Mouse (Mus musculus): ENCODE measurements around the gene Trpc4. TPM values are rescaled to one million over a fixed set of nuclear protein-coding genes. Genes with fewer than 3 reads are reported as not detected.

Trpc4 gene
- polyA plus RNA-seq, 1 experiment from 2014 or later = 0.07 TPM

DNA sequence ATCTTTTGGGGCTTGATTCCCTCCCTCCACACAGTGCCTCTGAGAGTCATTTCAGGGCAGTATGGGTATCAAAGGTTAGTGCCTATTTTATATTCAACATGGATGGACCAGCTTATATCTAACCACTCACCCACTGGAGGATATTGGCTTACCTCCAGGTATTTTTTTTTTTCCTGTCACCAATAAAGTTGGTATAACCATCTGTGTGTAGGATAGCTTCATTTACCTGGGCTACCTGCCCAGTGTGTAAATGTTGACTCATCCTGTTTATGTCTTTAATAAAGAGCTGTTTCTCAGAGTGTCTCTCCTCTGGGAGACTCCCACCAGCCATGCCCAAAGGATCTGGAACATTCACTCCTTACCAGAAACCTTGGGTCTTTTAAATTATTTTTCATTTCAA is 14.9 kb downstream of the Trpc4 start:
- no peak overlapping the region for H3K9ac ChIP-seq (replicated peaks; ENCODE audit: low read depth)
- no peak overlapping the region for H3K4me3 ChIP-seq (ENCODE audit: low read depth, low read length)
- DNase-seq (ENCODE audit: low spot score) = no peak
- H3K27ac ChIP-seq (ENCODE audit: low read length) = no peak overlapping the region
- no peak for ATAC-seq
- H3K36me3 ChIP-seq (ENCODE audit: insufficient read depth, low read length) = no peaks in the 10 kb centered on the region
- no peaks in the 10 kb centered on the region for H3K4me1 ChIP-seq (ENCODE audit: insufficient read depth, low read depth, low read length)
- TF ChIP-seq CTCF (IDR thresholded peaks at IDR 0.05) = no peak
- no peak for TF ChIP-seq EP300 (IDR thresholded peaks at IDR 0.05)
- no peak overlapping the region for H3K4me2 ChIP-seq (replicated peaks; ENCODE audit: low read depth, low read length)
- no peaks in the 10 kb centered on the region for H3K9me3 ChIP-seq (ENCODE audit: low read length)
- H3K27me3 ChIP-seq (replicated peaks; ENCODE audit: insufficient read depth, low read length) = no peaks in the 10 kb centered on the region

GRCm38 (mm10) chr3:54177296-54177695 is 21.5 kb downstream of the Trpc4 start:
- H3K36me3 ChIP-seq (ENCODE audit: insufficient read depth, low read length) = no peaks in the 10 kb centered on the region
- no peaks in the 10 kb centered on the region for H3K27me3 ChIP-seq (replicated peaks; ENCODE audit: insufficient read depth, low read length)
- H3K27ac ChIP-seq (ENCODE audit: low read length) = no peak overlapping the region
- H3K4me3 ChIP-seq (ENCODE audit: low read depth, low read length) = no peak overlapping the region
- 63% methylated on average over 1 of the region's 1 CpGs for WGBS
- H3K4me1 ChIP-seq (ENCODE audit: insufficient read depth, low read depth, low read length) = no peaks in the 10 kb centered on the region
- H3K9ac ChIP-seq (replicated peaks; ENCODE audit: low read depth) = no peak overlapping the region
- ATAC-seq (no peak), DNase-seq (ENCODE audit: low spot score) (no peak)
- TF ChIP-seq CTCF (IDR thresholded peaks at IDR 0.05) (no peak), EP300 (IDR thresholded peaks at IDR 0.05) (no peak)
- H3K9me3 ChIP-seq (ENCODE audit: low read length) = no peaks in the 10 kb centered on the region
- no peak overlapping the region for H3K4me2 ChIP-seq (replicated peaks; ENCODE audit: low read depth, low read length)

DNA sequence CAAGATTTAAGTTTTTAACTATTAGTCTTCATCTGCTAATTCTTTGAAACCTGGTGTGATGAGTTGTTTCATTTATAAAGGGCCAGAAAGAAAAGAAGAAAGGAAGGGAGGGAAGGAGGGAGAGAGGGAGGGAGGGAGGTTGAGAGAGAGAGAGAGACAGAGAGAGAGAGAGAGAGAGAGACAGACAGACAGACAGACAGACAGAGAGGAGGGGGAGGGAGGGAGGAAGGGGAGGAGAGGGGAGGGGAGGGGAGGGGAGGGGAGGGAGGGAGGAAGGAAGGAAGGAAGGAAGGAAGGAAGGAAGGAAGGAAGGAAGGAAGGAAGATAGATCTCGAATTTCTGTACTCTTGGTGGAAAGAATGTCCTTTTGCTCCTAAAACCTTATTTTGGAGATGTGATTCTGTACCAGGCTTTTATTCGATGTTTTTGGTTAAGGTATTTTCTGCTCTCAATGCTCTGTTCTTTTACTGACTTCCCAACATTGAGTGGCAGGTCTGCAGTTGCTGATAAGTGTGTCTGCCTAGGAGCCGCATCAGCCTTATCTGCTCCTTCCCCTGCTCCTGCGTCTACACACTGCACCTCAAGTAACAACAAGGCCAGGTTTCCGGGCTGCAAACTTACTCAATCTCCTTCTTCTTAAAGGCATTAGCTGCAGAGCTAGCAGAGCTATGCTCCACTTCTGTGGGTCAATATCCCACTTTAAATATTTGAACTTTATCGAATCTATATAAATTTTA is 35.3 kb downstream of the Trpc4 start:
- DNase-seq (ENCODE audit: low spot score) = no peak
- Histone ChIP-seq H3K9me3 (ENCODE audit: low read length) (no peaks in the 10 kb centered on the region), H3K4me3 (ENCODE audit: low read depth, low read length) (no peak overlapping the region), H3K9ac (replicated peaks; ENCODE audit: low read depth) (no peak overlapping the region), H3K4me1 (ENCODE audit: insufficient read depth, low read depth, low read length) (no peaks in the 10 kb centered on the region), H3K27me3 (replicated peaks; ENCODE audit: insufficient read depth, low read length) (no peaks in the 10 kb centered on the region), H3K27ac (ENCODE audit: low read length) (no peak overlapping the region), H3K4me2 (replicated peaks; ENCODE audit: low read depth, low read length) (no peak overlapping the region), H3K36me3 (ENCODE audit: insufficient read depth, low read length) (no peaks in the 10 kb centered on the region)
- no peak for TF ChIP-seq EP300 (IDR thresholded peaks at IDR 0.05)
- no peak for TF ChIP-seq CTCF (IDR thresholded peaks at IDR 0.05)
- WGBS = 51% methylated on average over 6 of the region's 6 CpGs
- ATAC-seq = no peak

DNA sequence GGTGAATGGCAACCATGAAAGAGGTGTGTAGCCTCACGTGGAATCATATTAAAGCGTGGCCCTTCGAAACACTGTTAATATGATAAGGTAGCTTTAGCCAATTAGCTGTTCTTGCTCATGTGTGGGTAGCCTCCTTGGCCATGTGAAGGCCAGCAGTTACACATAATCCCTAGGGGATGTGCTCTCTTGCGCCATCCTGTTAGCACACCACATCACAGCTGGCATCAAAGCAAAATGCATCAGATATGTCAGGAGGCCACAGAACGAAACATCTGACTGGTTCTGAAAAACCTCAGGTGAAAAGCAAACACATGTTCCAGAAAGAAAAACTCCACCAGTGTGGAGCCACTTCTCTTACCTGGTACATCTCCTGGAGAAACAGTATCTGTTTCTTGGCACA is 45.4 kb downstream of the Trpc4 start:
- Histone ChIP-seq H3K27ac (ENCODE audit: low read length) (no peak overlapping the region), H3K4me2 (replicated peaks; ENCODE audit: low read depth, low read length) (no peak overlapping the region), H3K9ac (replicated peaks; ENCODE audit: low read depth) (no peak overlapping the region), H3K27me3 (replicated peaks; ENCODE audit: insufficient read depth, low read length) (no peaks in the 10 kb centered on the region), H3K36me3 (ENCODE audit: insufficient read depth, low read length) (no peaks in the 10 kb centered on the region), H3K9me3 (ENCODE audit: low read length) (no peaks in the 10 kb centered on the region), H3K4me3 (ENCODE audit: low read depth, low read length) (no peak overlapping the region), H3K4me1 (ENCODE audit: insufficient read depth, low read depth, low read length) (no peaks in the 10 kb centered on the region)
- no peak for ATAC-seq
- DNase-seq (ENCODE audit: low spot score) = no peak
- 84% methylated on average over 5 of the region's 5 CpGs for WGBS
- TF ChIP-seq EP300 (IDR thresholded peaks at IDR 0.05) (no peak), CTCF (IDR thresholded peaks at IDR 0.05) (no peak)

- ATAC-seq (no peak), DNase-seq (ENCODE audit: low spot score) (no peak)
- Histone ChIP-seq H3K27ac (ENCODE audit: low read length) (no peak overlapping the region), H3K9ac (replicated peaks; ENCODE audit: low read depth) (no peak overlapping the region), H3K27me3 (replicated peaks; ENCODE audit: insufficient read depth, low read length) (no peaks in the 10 kb centered on the region), H3K4me1 (ENCODE audit: insufficient read depth, low read depth, low read length) (no peaks in the 10 kb centered on the region), H3K9me3 (ENCODE audit: low read length) (no peaks in the 10 kb centered on the region), H3K4me3 (ENCODE audit: low read depth, low read length) (no peak overlapping the region), H3K4me2 (replicated peaks; ENCODE audit: low read depth, low read length) (no peak overlapping the region), H3K36me3 (ENCODE audit: insufficient read depth, low read length) (no peaks in the 10 kb centered on the region)
- TF ChIP-seq CTCF (IDR thresholded peaks at IDR 0.05) = no peak
- no peak for TF ChIP-seq EP300 (IDR thresholded peaks at IDR 0.05)
- 52% methylated on average over 5 of the region's 5 CpGs for WGBS
Observed at GRCm38 (mm10) chr3:54204386-54204785, 48.6 kb downstream of the Trpc4 start.

GRCm38 (mm10) chr3:54210112-54210511 is 54.3 kb downstream of the Trpc4 start:
- H3K27me3 ChIP-seq (replicated peaks; ENCODE audit: insufficient read depth, low read length) = no peaks in the 10 kb centered on the region
- no peaks in the 10 kb centered on the region for H3K36me3 ChIP-seq (ENCODE audit: insufficient read depth, low read length)
- TF ChIP-seq CTCF (IDR thresholded peaks at IDR 0.05) (no peak), EP300 (IDR thresholded peaks at IDR 0.05) (no peak)
- no peak for DNase-seq (ENCODE audit: low spot score)
- no peak overlapping the region for H3K27ac ChIP-seq (ENCODE audit: low read length)
- H3K4me3 ChIP-seq (ENCODE audit: low read depth, low read length) = no peak overlapping the region
- WGBS = 51% methylated on average over 3 of the region's 3 CpGs
- H3K9ac ChIP-seq (replicated peaks; ENCODE audit: low read depth) = no peak overlapping the region
- no peaks in the 10 kb centered on the region for H3K4me1 ChIP-seq (ENCODE audit: insufficient read depth, low read depth, low read length)
- ATAC-seq = no peak
- H3K9me3 ChIP-seq (ENCODE audit: low read length) = no peaks in the 10 kb centered on the region
- no peak overlapping the region for H3K4me2 ChIP-seq (replicated peaks; ENCODE audit: low read depth, low read length)

DNA sequence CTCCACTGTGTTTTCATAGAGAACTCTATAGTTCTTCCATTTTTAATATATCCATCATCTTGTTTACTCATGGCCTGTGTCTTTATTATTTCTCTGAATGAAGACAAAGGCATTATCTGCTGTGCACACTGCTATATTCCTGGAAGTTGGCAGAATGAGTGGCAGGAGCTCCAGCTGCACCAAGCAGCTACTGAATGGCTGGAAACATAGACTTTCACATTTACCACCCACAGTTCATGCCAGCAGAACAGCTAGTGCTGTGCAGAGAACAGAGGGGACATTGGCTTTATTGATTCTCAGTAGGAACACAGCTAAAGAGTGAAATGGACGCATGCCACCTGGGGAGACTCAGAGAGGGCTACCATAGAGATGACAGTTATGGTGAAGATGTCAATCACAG is 55.6 kb downstream of the Trpc4 start:
- no peaks in the 10 kb centered on the region for H3K9me3 ChIP-seq (ENCODE audit: low read length)
- no peak overlapping the region for H3K4me3 ChIP-seq (ENCODE audit: low read depth, low read length)
- H3K36me3 ChIP-seq (ENCODE audit: insufficient read depth, low read length) = no peaks in the 10 kb centered on the region
- H3K4me2 ChIP-seq (replicated peaks; ENCODE audit: low read depth, low read length) = no peak overlapping the region
- ATAC-seq (no peak), DNase-seq (ENCODE audit: low spot score) (no peak)
- TF ChIP-seq CTCF (IDR thresholded peaks at IDR 0.05) (no peak), EP300 (IDR thresholded peaks at IDR 0.05) (no peak)
- no peaks in the 10 kb centered on the region for H3K27me3 ChIP-seq (replicated peaks; ENCODE audit: insufficient read depth, low read length)
- 92% methylated on average over 1 of the region's 1 CpGs for WGBS
- no peaks in the 10 kb centered on the region for H3K4me1 ChIP-seq (ENCODE audit: insufficient read depth, low read depth, low read length)
- no peak overlapping the region for H3K27ac ChIP-seq (ENCODE audit: low read length)
- H3K9ac ChIP-seq (replicated peaks; ENCODE audit: low read depth) = no peak overlapping the region

Measured in lung, postnatal 0 days (tissue).